Mouse (Mus musculus): ENCODE results near the gene Pnkd. TPM values are rescaled to one million over a fixed set of nuclear protein-coding genes. Genes with fewer than 3 reads are reported as not detected.

Pnkd gene
- polyA plus RNA-seq, 1 experiment: 37.8 TPM

- TF ChIP-seq POLR2A (IDR thresholded peaks at IDR 0.05; ENCODE audit: borderline replicate concordance, low read depth, low read length): 0 out of 2 replicates have a peak, but pooled peaks have one; percentile 27
- no peak for TF ChIP-seq CTCF (IDR thresholded peaks at IDR 0.05; ENCODE audit: low read depth, low read length)
- Histone ChIP-seq H3K4me1 (ENCODE audit: control insufficient read depth, insufficient read depth, low read length) (peaks cover 60% of the 10 kb centered on the region), H3K27ac (ENCODE audit: insufficient read depth, low read depth, low read length) (peak overlapping the region; percentile 67), H3K4me3 (ENCODE audit: insufficient read depth, low read length) (peak overlapping the region; percentile 85)
These were observed 19.0 kb downstream of the Pnkd start for GRCm38 (mm10) chr1:74303509-74304338.

GRCm38 (mm10) chr1:74304339-74304790 is 19.6 kb downstream of the Pnkd start:
- no peak for TF ChIP-seq CTCF (IDR thresholded peaks at IDR 0.05; ENCODE audit: low read depth, low read length)
- TF ChIP-seq POLR2A (IDR thresholded peaks at IDR 0.05; ENCODE audit: borderline replicate concordance, low read depth, low read length): no peak
- Histone ChIP-seq H3K4me1 (ENCODE audit: control insufficient read depth, insufficient read depth, low read length) (peaks cover 54% of the 10 kb centered on the region), H3K4me3 (ENCODE audit: insufficient read depth, low read length) (peak overlapping the region; percentile 85), H3K27ac (ENCODE audit: insufficient read depth, low read depth, low read length) (peak overlapping the region; percentile 67)

DNA sequence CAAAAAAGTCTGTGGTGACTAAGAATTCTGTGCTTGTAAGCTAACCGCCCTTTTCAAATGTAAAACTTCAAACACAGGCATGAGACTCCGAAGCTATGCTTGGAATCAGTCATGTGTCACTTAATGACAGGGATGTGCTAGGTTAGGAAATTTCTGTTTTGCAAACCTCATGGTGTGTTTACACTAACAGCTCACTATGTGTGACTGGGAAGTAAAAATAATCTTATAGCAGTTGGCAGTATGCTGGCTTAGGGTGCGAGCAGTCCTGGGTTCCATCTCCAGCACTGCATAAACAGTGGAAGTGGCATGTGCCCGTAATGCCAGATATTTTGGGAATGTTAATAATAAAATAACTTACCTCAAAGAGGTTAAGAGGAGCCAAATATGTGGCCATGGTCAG is 20.2 kb downstream of the Pnkd start:
- no peak overlapping the region for H3K27ac ChIP-seq (ENCODE audit: insufficient read depth, low read depth, low read length)
- H3K4me1 ChIP-seq (ENCODE audit: control insufficient read depth, insufficient read depth, low read length): peaks cover 51% of the 10 kb centered on the region
- H3K4me3 ChIP-seq (ENCODE audit: insufficient read depth, low read length): no peak overlapping the region
- no peak for TF ChIP-seq POLR2A (IDR thresholded peaks at IDR 0.05; ENCODE audit: borderline replicate concordance, low read depth, low read length)
- TF ChIP-seq CTCF (IDR thresholded peaks at IDR 0.05; ENCODE audit: low read depth, low read length): no peak

GRCm38 (mm10) chr1:74305522-74305921 is 20.8 kb downstream of the Pnkd start, which contains the start of gene Tmbim1:
Gene Tmbim1, minus strand, starts transcription at chr1:74305622.
- no peak for TF ChIP-seq CTCF (IDR thresholded peaks at IDR 0.05; ENCODE audit: low read depth, low read length)
- no peak for TF ChIP-seq POLR2A (IDR thresholded peaks at IDR 0.05; ENCODE audit: borderline replicate concordance, low read depth, low read length)
- H3K4me1 ChIP-seq (ENCODE audit: control insufficient read depth, insufficient read depth, low read length): peaks cover 45% of the 10 kb centered on the region
- H3K27ac ChIP-seq (ENCODE audit: insufficient read depth, low read depth, low read length): peak within 1 kb of the TSS; percentile 67
- peak within 1 kb of the TSS; percentile 85 for H3K4me3 ChIP-seq (ENCODE audit: insufficient read depth, low read length)

DNA sequence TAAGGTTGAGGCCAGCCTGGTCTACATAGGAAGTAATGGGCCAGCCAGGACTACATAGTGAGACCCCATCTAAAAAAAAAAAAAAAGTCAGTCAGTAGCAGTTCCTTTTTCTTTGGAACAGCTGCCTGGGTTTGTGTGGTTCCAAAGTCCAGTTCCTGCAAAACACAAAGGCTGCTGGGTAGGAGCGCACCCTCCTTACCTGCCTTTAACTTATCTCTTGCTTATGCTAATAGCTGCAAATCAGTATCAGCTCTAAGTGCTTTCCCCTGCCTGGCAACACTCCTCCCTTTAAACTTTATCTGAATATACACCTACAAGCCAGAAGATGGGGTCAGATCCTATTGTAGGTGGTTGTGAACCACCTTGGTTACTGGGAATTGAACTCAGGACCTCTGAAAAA is 22.4 kb downstream of the Pnkd start:
- Histone ChIP-seq H3K4me3 (ENCODE audit: insufficient read depth, low read length) (no peak overlapping the region), H3K27ac (ENCODE audit: insufficient read depth, low read depth, low read length) (peak overlapping the region; percentile 32; the same call in 1 of the 2 replicates), H3K4me1 (ENCODE audit: control insufficient read depth, insufficient read depth, low read length) (peaks cover 29% of the 10 kb centered on the region)
- TF ChIP-seq POLR2A (IDR thresholded peaks at IDR 0.05; ENCODE audit: borderline replicate concordance, low read depth, low read length): no peak
- TF ChIP-seq CTCF (IDR thresholded peaks at IDR 0.05; ENCODE audit: low read depth, low read length): no peak

- Histone ChIP-seq H3K27ac (ENCODE audit: insufficient read depth, low read depth, low read length) (0 out of 2 replicates have a peak overlapping the region, but pooled peaks have one; percentile 32), H3K4me3 (ENCODE audit: insufficient read depth, low read length) (no peak overlapping the region), H3K4me1 (ENCODE audit: control insufficient read depth, insufficient read depth, low read length) (peaks cover 21% of the 10 kb centered on the region)
- no peak for TF ChIP-seq CTCF (IDR thresholded peaks at IDR 0.05; ENCODE audit: low read depth, low read length)
- TF ChIP-seq POLR2A (IDR thresholded peaks at IDR 0.05; ENCODE audit: borderline replicate concordance, low read depth, low read length): no peak
These were observed 23.6 kb downstream of the Pnkd start for GRCm38 (mm10) chr1:74308001-74308964.

DNA sequence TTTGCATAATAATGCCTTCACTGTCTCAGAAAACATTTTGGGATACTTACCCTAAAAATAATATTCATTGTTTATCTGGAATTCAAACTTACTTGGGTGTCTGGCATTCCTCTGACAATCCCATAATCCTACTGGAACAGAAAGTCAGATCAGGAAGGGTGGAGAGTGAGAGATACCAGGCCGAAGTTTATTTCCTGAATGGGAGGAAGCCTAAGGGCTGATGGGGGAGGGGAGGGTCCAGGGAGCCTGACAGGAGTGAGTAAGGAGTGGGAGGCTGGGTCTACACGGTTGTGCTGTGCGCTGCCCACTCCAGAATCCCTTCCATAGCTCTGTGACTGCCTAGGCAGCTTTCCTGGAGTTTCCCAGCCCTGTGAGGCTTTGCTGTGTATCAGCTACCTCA is 25.0 kb downstream of the Pnkd start:
- Histone ChIP-seq H3K4me3 (ENCODE audit: insufficient read depth, low read length) (no peak overlapping the region), H3K4me1 (ENCODE audit: control insufficient read depth, insufficient read depth, low read length) (peaks cover 21% of the 10 kb centered on the region), H3K27ac (ENCODE audit: insufficient read depth, low read depth, low read length) (no peak overlapping the region)
- no peak for TF ChIP-seq POLR2A (IDR thresholded peaks at IDR 0.05; ENCODE audit: borderline replicate concordance, low read depth, low read length)
- TF ChIP-seq CTCF (IDR thresholded peaks at IDR 0.05; ENCODE audit: low read depth, low read length): no peak

- Histone ChIP-seq H3K27ac (ENCODE audit: insufficient read depth, low read depth, low read length) (no peak overlapping the region), H3K4me1 (ENCODE audit: control insufficient read depth, insufficient read depth, low read length) (peaks cover 7% of the 10 kb centered on the region)
- TF ChIP-seq CTCF (IDR thresholded peaks at IDR 0.05; ENCODE audit: low read depth, low read length): no peak
- TF ChIP-seq POLR2A (IDR thresholded peaks at IDR 0.05; ENCODE audit: borderline replicate concordance, low read depth, low read length): no peak
These were observed 28.4 kb downstream of the Pnkd start for GRCm38 (mm10) chr1:74313049-74313692.

DNA sequence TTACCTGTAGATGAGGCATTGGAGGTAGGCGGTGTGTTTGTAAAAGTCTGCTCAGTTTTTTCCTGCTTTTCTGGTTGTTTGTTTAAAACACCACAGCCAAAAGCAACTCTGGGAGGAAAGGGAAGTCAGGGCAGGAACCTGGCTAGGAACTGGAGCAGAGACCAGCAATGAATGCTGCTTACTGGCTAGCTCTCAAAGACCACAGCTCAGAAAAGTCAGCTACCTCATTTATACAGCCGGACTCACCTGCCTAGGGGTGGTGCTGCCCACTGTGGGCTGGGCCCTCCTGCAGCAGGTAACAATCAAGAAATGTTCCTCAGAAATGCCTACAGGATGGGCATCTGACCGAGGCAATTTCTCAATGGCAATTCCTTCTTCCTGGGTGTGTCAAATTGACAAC is 30.1 kb downstream of the Pnkd start:
- Histone ChIP-seq H3K27ac (ENCODE audit: insufficient read depth, low read depth, low read length) (no peak overlapping the region), H3K4me3 (ENCODE audit: insufficient read depth, low read length) (no peak overlapping the region), H3K4me1 (ENCODE audit: control insufficient read depth, insufficient read depth, low read length) (no peaks in the 10 kb centered on the region)

More at GRCm38 (mm10) chr1:74313049-74313692, 28.4 kb downstream of the Pnkd start:
- no peak overlapping the region for H3K4me3 ChIP-seq (ENCODE audit: insufficient read depth, low read length)

More for the DNA sequence above, 30.1 kb downstream of the Pnkd start:
- TF ChIP-seq CTCF (IDR thresholded peaks at IDR 0.05; ENCODE audit: low read depth, low read length) (no peak), POLR2A (IDR thresholded peaks at IDR 0.05; ENCODE audit: borderline replicate concordance, low read depth, low read length) (no peak)

Data from bone marrow macrophage, adult 2 months (primary cell).